Comparison of ENCODE assay signal across 8 mouse cellular contexts in the genomic region with DNA sequence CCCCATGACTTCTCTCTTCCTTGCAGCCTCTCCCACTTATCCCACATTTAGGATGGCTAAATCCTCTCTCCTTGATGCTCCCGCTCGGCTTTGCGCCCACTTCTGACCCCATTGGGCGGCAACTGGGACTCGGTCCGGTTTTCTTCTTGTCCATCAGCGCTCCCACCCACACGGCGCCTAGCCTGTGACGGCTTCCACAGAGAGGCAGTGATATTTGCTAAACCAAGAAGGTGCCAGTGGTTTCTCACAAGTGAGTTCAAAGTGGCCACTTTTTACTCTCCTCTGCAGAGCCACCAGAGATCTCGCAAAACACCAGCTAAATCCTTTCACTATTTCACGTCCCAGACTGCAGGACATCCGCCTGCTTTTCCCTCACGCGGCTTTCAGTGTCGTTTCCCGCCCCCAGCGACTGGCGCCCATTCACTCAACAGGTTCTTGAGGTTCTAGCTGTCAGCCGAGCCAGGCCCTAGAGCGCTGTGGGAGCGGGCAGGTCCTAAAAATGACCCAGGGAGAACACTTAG. TPM values are rescaled to one million over a fixed set of nuclear protein-coding genes. Genes with fewer than 3 reads are reported as not detected.
DNase-seq lines count a peak whose midpoint lies in the region; ATAC-seq and TF ChIP-seq lines count a peak whose summit lies in the region.

No protein-coding gene starts in this region.

- H3K79me2 ChIP-seq in CH12.LX (replicated peaks; ENCODE audit: control insufficient read depth, extremely low read depth, insufficient read depth, poor library complexity, severe bottlenecking) = no peaks in the 10 kb centered on the region

- TF ChIP-seq RAD21 in CH12.LX (IDR thresholded peaks at IDR 0.05; ENCODE audit: low read depth, low read length) = no peak

- DNase-seq in CH12.LX (ENCODE audit: extremely low read depth) = peak; percentile 70
- DNase-seq in kidney, postnatal 10 days = peak; percentile 65
- peak; percentile 62 to 64 for DNase-seq in lung, postnatal 4 days
- DNase-seq in right cerebral cortex, postnatal 25 days = peak; percentile 39
- DNase-seq in frontal cortex, postnatal 36 days (ENCODE audit: low spot score in 2 of 2) = no peak

- no peaks in the 10 kb centered on the region for H3K36me3 ChIP-seq in CH12.LX (replicated peaks in 1 of 2; ENCODE audit: control insufficient read depth in 1 of 2, insufficient read depth in 1 of 2, low read length in 1 of 2)
- H3K36me3 ChIP-seq in embryonic facial prominence, embryonic 13.5 days = no peaks in the 10 kb centered on the region
- no peaks in the 10 kb centered on the region for H3K36me3 ChIP-seq in heart, embryonic 13.5 days

- peak overlapping the region; percentile 78 to 81 (median 80) for H3K4me3 ChIP-seq in CH12.LX (replicated peaks in 1 of 3; ENCODE audit: low read depth in 2 of 3, low read length in 2 of 3, poor library complexity in 1 of 3)
- H3K4me3 ChIP-seq in embryonic facial prominence, embryonic 13.5 days = peak overlapping the region; percentile 75
- H3K4me3 ChIP-seq in heart, embryonic 13.5 days = peak overlapping the region; percentile 83

- H3K4me2 ChIP-seq in CH12.LX (ENCODE audit: insufficient read depth, low read depth, poor library complexity, severe bottlenecking) = peak overlapping the region; percentile 87
- H3K4me2 ChIP-seq in embryonic facial prominence, embryonic 13.5 days = peak overlapping the region; percentile 87
- peak overlapping the region; percentile 93 for H3K4me2 ChIP-seq in heart, embryonic 13.5 days

- H3K4me1 ChIP-seq in CH12.LX (ENCODE audit: control insufficient read depth in 1 of 2, insufficient read depth in 2 of 2) = peaks cover 12 to 31% of the 10 kb centered on the region in 2 experiments
- H3K4me1 ChIP-seq in embryonic facial prominence, embryonic 13.5 days = peaks cover 7% of the 10 kb centered on the region; the same call in 1 of the 2 replicates
- peaks cover 15% of the 10 kb centered on the region; the same call in 1 of the 2 replicates for H3K4me1 ChIP-seq in heart, embryonic 13.5 days

- TF ChIP-seq POLR2A in CH12.LX (IDR thresholded peaks at IDR 0.05; ENCODE audit: low read depth, low read length) = no peak

- no peak for TF ChIP-seq EP300 in CH12.LX (IDR thresholded peaks at IDR 0.05; ENCODE audit: low read length)

- H3K9me3 ChIP-seq in CH12.LX (replicated peaks; ENCODE audit: low read length) = no peaks in the 10 kb centered on the region
- no peaks in the 10 kb centered on the region for H3K9me3 ChIP-seq in embryonic facial prominence, embryonic 13.5 days
- no peaks in the 10 kb centered on the region for H3K9me3 ChIP-seq in heart, embryonic 13.5 days

- H3K9ac ChIP-seq in CH12.LX (ENCODE audit: insufficient read depth, low read depth) = peak overlapping the region; percentile 97
- peak overlapping the region; percentile 80 for H3K9ac ChIP-seq in embryonic facial prominence, embryonic 13.5 days
- peak overlapping the region; percentile 87 for H3K9ac ChIP-seq in heart, embryonic 13.5 days

- H3K27me3 ChIP-seq in CH12.LX (replicated peaks) = peaks cover 3% of the 10 kb centered on the region
- no peaks in the 10 kb centered on the region for H3K27me3 ChIP-seq in embryonic facial prominence, embryonic 13.5 days
- peaks cover 8% of the 10 kb centered on the region for H3K27me3 ChIP-seq in heart, embryonic 13.5 days (replicated peaks)

- dilution Hi-C loops in CH12.LX (cut with MboI; ENCODE audit: extremely low pct_ligation_motif_present, extremely low pct_unique_long_range_greater_than_20kb, low sequenced_read_pairs) = no loop called here

- in situ Hi-C loops in CH12.LX (cut with MboI; ENCODE audit: low pct_ligation_motif_present, low pct_unique_long_range_greater_than_20kb, low sequenced_read_pairs) = loop anchor here (25.0 kb wide), 1 partner anchor 236 kb away; a partner anchor contains a TSS

- no peak for TF ChIP-seq CTCF in CH12.LX (conservative IDR thresholded peaks at IDR 0.05 in 1 of 2, IDR thresholded peaks at IDR 0.05 in 1 of 2; ENCODE audit: low read depth in 2 of 2, low read length in 2 of 2)

- under 1% methylated on average over 22 of the region's 22 CpGs for WGBS in embryonic facial prominence, embryonic 13.5 days
- WGBS in heart, embryonic 13.5 days = under 1% methylated on average over 22 of the region's 22 CpGs

- peak; percentile 3 for ATAC-seq in activated CD4-positive, CD25-positive, alpha-beta regulatory T cell, adult 4 months
- no peak for ATAC-seq in embryonic facial prominence, embryonic 13.5 days (ENCODE audit: insufficient number of reproducible peaks, insufficient read depth, low FRiP score, low TSS enrichment, low read depth)
- no peak for ATAC-seq in heart, embryonic 13.5 days (ENCODE audit: extremely low read depth, insufficient number of reproducible peaks, low FRiP score, low TSS enrichment)

- H3K27ac ChIP-seq in CH12.LX (ENCODE audit: insufficient read depth, low read depth) = peak overlapping the region; percentile 73
- H3K27ac ChIP-seq in embryonic facial prominence, embryonic 13.5 days = peak overlapping the region; percentile 91
- H3K27ac ChIP-seq in heart, embryonic 13.5 days (replicated peaks) = peak overlapping the region; percentile 93

TF ChIP-seq in CH12.LX, 34 proteins besides CTCF, POLR2A, EP300 and RAD21 (continues in another document):
- no peak for TF ChIP-seq JUND (conservative IDR thresholded peaks at IDR 0.05; ENCODE audit: low read depth, low read length)
- TF ChIP-seq ZKSCAN1 (IDR thresholded peaks at IDR 0.05; ENCODE audit: borderline replicate concordance, low read depth, low read length) = no peak
- no peak for TF ChIP-seq POLR2AphosphoS2 (IDR thresholded peaks at IDR 0.05; ENCODE audit: low read depth, low read length)
- TF ChIP-seq NELFE (IDR thresholded peaks at IDR 0.05; ENCODE audit: low read depth, low read length) = 0 out of 2 replicates have a peak, but pooled peaks have one; percentile 5
- TF ChIP-seq TCF12 (IDR thresholded peaks at IDR 0.05; ENCODE audit: low read depth, low read length) = no peak; the same call in 1 of the 2 replicates
- peak; percentile 62 for TF ChIP-seq MAX (IDR thresholded peaks at IDR 0.05; ENCODE audit: low read length)
- peak; percentile 46 for TF ChIP-seq BHLHE40 (IDR thresholded peaks at IDR 0.05; ENCODE audit: low read depth, low read length)
- TF ChIP-seq CHD1 (IDR thresholded peaks at IDR 0.05; ENCODE audit: low read depth, low read length) = no peak
- TF ChIP-seq ETS1 (conservative IDR thresholded peaks at IDR 0.05; ENCODE audit: low read depth, low read length) = no peak
- no peak for TF ChIP-seq MEF2A (IDR thresholded peaks at IDR 0.05; ENCODE audit: borderline replicate concordance, low read depth, low read length)
- TF ChIP-seq SIN3A (IDR thresholded peaks at IDR 0.05; ENCODE audit: low read length) = peak; percentile 83
- no peak for TF ChIP-seq RCOR1 (conservative IDR thresholded peaks at IDR 0.05; ENCODE audit: low read depth, low read length)
- TF ChIP-seq ZC3H11A (IDR thresholded peaks at IDR 0.05; ENCODE audit: low read depth, low read length) = no peak
- 0 out of 2 replicates have a peak, but pooled peaks have one; percentile 47 for TF ChIP-seq E2F4 (IDR thresholded peaks at IDR 0.05; ENCODE audit: insufficient replicate concordance, low read depth, low read length)
- TF ChIP-seq UBTF (IDR thresholded peaks at IDR 0.05; ENCODE audit: low read depth, low read length) = peak; percentile 62; the same call in 1 of the 2 replicates
- no peak for TF ChIP-seq SMC3 (IDR thresholded peaks at IDR 0.05; ENCODE audit: low read depth, low read length)
- TF ChIP-seq MAFK (IDR thresholded peaks at IDR 0.05; ENCODE audit: insufficient replicate concordance, low read length) = no peak
- 0 out of 2 replicates have a peak, but pooled peaks have one; percentile 39 for TF ChIP-seq MXI1 (IDR thresholded peaks at IDR 0.05; ENCODE audit: low read depth, low read length)
- no peak for TF ChIP-seq ZMIZ1 (IDR thresholded peaks at IDR 0.05; ENCODE audit: low read depth, low read length)
- TF ChIP-seq GABPA (IDR thresholded peaks at IDR 0.05; ENCODE audit: insufficient replicate concordance, low read depth, low read length) = no peak
- TF ChIP-seq TBP (conservative IDR thresholded peaks at IDR 0.05; ENCODE audit: low read depth, low read length) = no peak
- no peak for TF ChIP-seq MAZ (IDR thresholded peaks at IDR 0.05; ENCODE audit: low read depth, low read length)
- no peak for TF ChIP-seq USF1 (IDR thresholded peaks at IDR 0.05; ENCODE audit: low read depth, low read length)
- TF ChIP-seq NRF1 (IDR thresholded peaks at IDR 0.05; ENCODE audit: low read depth, low read length) = no peak
- TF ChIP-seq CHD2 (IDR thresholded peaks at IDR 0.05; ENCODE audit: low read length) = no peak
- TF ChIP-seq ELF1 (IDR thresholded peaks at IDR 0.05; ENCODE audit: low read depth, low read length) = no peak
- TF ChIP-seq HCFC1 (IDR thresholded peaks at IDR 0.05; ENCODE audit: low read depth, low read length) = no peak; the same call in 1 of the 2 replicates
- TF ChIP-seq PAX5 (IDR thresholded peaks at IDR 0.05; ENCODE audit: low read length) = no peak
- TF ChIP-seq ZNF384 (IDR thresholded peaks at IDR 0.05; ENCODE audit: low read depth, low read length) = no peak
- TF ChIP-seq IRF4 (IDR thresholded peaks at IDR 0.05; ENCODE audit: low read depth, low read length) = no peak
- no peak for TF ChIP-seq MYC (IDR thresholded peaks at IDR 0.05; ENCODE audit: low read depth, low read length)
- TF ChIP-seq JUN (IDR thresholded peaks at IDR 0.05; ENCODE audit: insufficient read depth, low read depth, low read length) = no peak

RNA-seq across cellular contexts. Expression of a gene that starts 7.1 kb away (rescaled TPM):
- total RNA-seq in CH12.LX (2012; rRNA removed) (2.1 and 2.7 TPM in 2 replicates), CH12.LX (2014; rRNA removed) (0.49 and 1.2 TPM in 2 replicates)
- 2.0 and 2.1 TPM in 2 replicates for polyA plus RNA-seq in CH12.LX (2012; ENCODE audit: insufficient read length, low read depth)
- polyA plus RNA-seq in activated CD4-positive, CD25-positive, alpha-beta regulatory T cell, adult 4 months (2017; shearing (Covaris generic)) = under 1 TPM in 1 of 2 experiments, not detected in 1; 0.33 TPM
- 4.3 and 6.6 TPM in 2 replicates for polyA plus RNA-seq in embryonic facial prominence, embryonic 13.5 days (2015; fragmentation: Nextera tagmentation; extraction: Ambion mirVana)
- 1.8 and 2.3 TPM in 2 replicates for polyA plus RNA-seq in heart, embryonic 13.5 days (2015; fragmentation: Nextera tagmentation; extraction: Ambion mirVana)

RNA-seq across cellular contexts. Expression of a gene that starts 50.2 kb away (rescaled TPM):
- total RNA-seq in CH12.LX (2012; rRNA removed) = 15.9 and 16.3 TPM in 2 replicates
- total RNA-seq in CH12.LX (2014; rRNA removed) = 30.3 and 32.0 TPM in 2 replicates
- 28.3 and 31.4 TPM in 2 replicates for polyA plus RNA-seq in CH12.LX (2012; ENCODE audit: insufficient read length, low read depth)
- polyA plus RNA-seq in activated CD4-positive, CD25-positive, alpha-beta regulatory T cell, adult 4 months (2017; shearing (Covaris generic)) = 100 to 1,000 TPM in 1 of 2 experiments, 10 to 100 TPM in 1; 98.0 to 106 TPM
- polyA plus RNA-seq in embryonic facial prominence, embryonic 13.5 days (2015; fragmentation: Nextera tagmentation; extraction: Ambion mirVana) = 0.40 TPM in 1 of 2 replicates, not detected in the other
- polyA plus RNA-seq in heart, embryonic 13.5 days (2015; fragmentation: Nextera tagmentation; extraction: Ambion mirVana) = 0.17 and 0.48 TPM in 2 replicates

Comparison
In these comparisons a context has a peak if more than half of its experiments do, and no peak if none do; other contexts are left out.
1. DNase-seq: peak in CH12.LX (single experiment), kidney, postnatal 10 days (single experiment), lung, postnatal 4 days (2 of 2) and right cerebral cortex, postnatal 25 days (single experiment); none in frontal cortex, postnatal 36 days (0 of 2).
2. RNA of a gene that starts 50.2 kb away (polyA plus RNA-seq): 98.0 to 106 TPM in activated CD4-positive, CD25-positive, alpha-beta regulatory T cell, adult 4 months and 28.3 to 31.4 TPM in CH12.LX; 0.17 to 0.48 TPM in heart, embryonic 13.5 days and 0.40 TPM in embryonic facial prominence, embryonic 13.5 days; every median in the first group is over 10 times any median in the second.
3. Peak in every context shown above with its lines, with median percentiles within 50 percentile points of each other: H3K27ac ChIP-seq, H3K4me2 ChIP-seq, H3K4me3 ChIP-seq and H3K9ac ChIP-seq.